Mouse (Mus musculus) thymus, adult 2 months (tissue): ENCODE results near the gene Ngfr.

Experiments used
- CTCF ChIP-seq: fragments of 200-500 bp; IDR thresholded peaks from 2 replicates; pipeline ENCODE4 v1.5.1; 2012; ENCODE audit warnings: mild to moderate bottlenecking, control low read depth, low read length, moderate library complexity, borderline replicate concordance; ENCODE audit not compliant: control insufficient read depth, poor library complexity, insufficient read depth; ENCODE audit errors: extremely low read depth
- POLR2A ChIP-seq: fragments of 200-500 bp; IDR thresholded peaks from 2 replicates; pipeline ENCODE4 v1.6.1; 2012; ENCODE audit warnings: mild to moderate bottlenecking, low read length, control low read depth, moderate library complexity; ENCODE audit not compliant: control insufficient read depth, poor library complexity, insufficient read depth; ENCODE audit errors: extremely low read depth

GRCm38 (mm10) chr11:95598214-95599062, 10.9 kb upstream of the Ngfr start:
- TF ChIP-seq CTCF (no peak), POLR2A (no peak)
